In genomic region chr9:60373161-60373737, GRCm38 (mm10) we compare ENCODE assay signal across 15 mouse cellular contexts.
A peak's percentile ranks its signal among the peaks of the same experiment; 100 is the strongest.
DNase-seq lines count a peak whose midpoint lies in the region; ATAC-seq and TF ChIP-seq lines count a peak whose summit lies in the region.
"Had no signal": no experiment of that assay in that cellular context is flagged by ENCODE, and none has a peak within 500 bp of the region (broad histone marks: within the 10 kb centered on the region; RNA-seq: fewer than 3 reads in every experiment).

No protein-coding gene starts in this region.

- H3K9ac ChIP-seq in forebrain, postnatal 0 days, result no peak overlapping the region
- H3K9ac ChIP-seq in stomach, embryonic 16.5 days (ENCODE audit: low read length), result no peak overlapping the region
- H3K9ac ChIP-seq: liver, embryonic 13.5 days had no signal

- H3K27me3 ChIP-seq in forebrain, postnatal 0 days (ENCODE audit: insufficient read depth, low read length), result no peaks in the 10 kb centered on the region
- H3K27me3 ChIP-seq in forebrain, embryonic 10.5 days (ENCODE audit: poor library complexity, severe bottlenecking), result no peaks in the 10 kb centered on the region
- no peaks in the 10 kb centered on the region for H3K27me3 ChIP-seq in stomach, embryonic 16.5 days (ENCODE audit: control insufficient read depth, insufficient read depth, low read length)
- H3K27me3 ChIP-seq: liver, embryonic 13.5 days had no signal

- peak; percentile 69 for ATAC-seq in forebrain, postnatal 0 days
- ATAC-seq in stomach, embryonic 16.5 days (ENCODE audit: insufficient read depth, low FRiP score), result no peak

- TF ChIP-seq CTCF in forebrain, postnatal 0 days (IDR thresholded peaks at IDR 0.05; ENCODE audit: low read depth), result no peak
- TF ChIP-seq CTCF in layer of hippocampus, adult 2 months (conservative IDR thresholded peaks at IDR 0.05), result no peak

- no peaks in the 10 kb centered on the region for H3K9me3 ChIP-seq in forebrain, postnatal 0 days (ENCODE audit: low read length)
- H3K9me3 ChIP-seq in forebrain, embryonic 10.5 days, result no peaks in the 10 kb centered on the region
- no peaks in the 10 kb centered on the region for H3K9me3 ChIP-seq in stomach, embryonic 16.5 days (replicated peaks; ENCODE audit: control insufficient read depth, low read length)
- H3K9me3 ChIP-seq: liver, embryonic 13.5 days; midbrain, embryonic 10.5 days had no signal

- no peaks in the 10 kb centered on the region for H3K36me3 ChIP-seq in forebrain, postnatal 0 days (ENCODE audit: insufficient read depth)
- no peaks in the 10 kb centered on the region for H3K36me3 ChIP-seq in forebrain, embryonic 10.5 days (replicated peaks)
- no peaks in the 10 kb centered on the region for H3K36me3 ChIP-seq in stomach, embryonic 16.5 days (ENCODE audit: control insufficient read depth, insufficient read depth, low read length)
- H3K36me3 ChIP-seq: liver, embryonic 13.5 days; midbrain, embryonic 10.5 days had no signal

- H3K4me1 ChIP-seq in forebrain, postnatal 0 days (ENCODE audit: insufficient read depth), result no peaks in the 10 kb centered on the region
- H3K4me1 ChIP-seq in forebrain, embryonic 10.5 days, result peaks cover 6% of the 10 kb centered on the region; the same call in 1 of the 2 replicates
- H3K4me1 ChIP-seq in stomach, embryonic 16.5 days (ENCODE audit: control insufficient read depth, insufficient read depth, low read length), result no peaks in the 10 kb centered on the region
- H3K4me1 ChIP-seq: midbrain, embryonic 10.5 days had no signal

- no peak overlapping the region for H3K27ac ChIP-seq in forebrain, postnatal 0 days (ENCODE audit: low read depth, low read length)
- H3K27ac ChIP-seq in forebrain, embryonic 10.5 days, result no peak overlapping the region
- H3K27ac ChIP-seq in layer of hippocampus, adult 2 months, result no peak overlapping the region
- H3K27ac ChIP-seq in stomach, embryonic 16.5 days (ENCODE audit: low read length), result peak overlapping the region; percentile 8
- H3K27ac ChIP-seq: liver, embryonic 13.5 days; midbrain, embryonic 10.5 days had no signal

- peak; percentile 25 for DNase-seq in forebrain, postnatal 0 days
- DNase-seq in forebrain, embryonic 10.5 days (ENCODE audit: extremely low spot score, low spot score), result no peak
- peak; percentile 18 to 52 for DNase-seq in layer of hippocampus, adult 2 months (ENCODE audit: low spot score in 2 of 2)
- no peak for DNase-seq in layer of hippocampus, adult 9-10 months (ENCODE audit: low spot score)
- peak; percentile 33 to 36 for DNase-seq in right cerebral cortex, adult 2 months (ENCODE audit: low spot score in 2 of 2)
- no peak for DNase-seq in right cerebral cortex, postnatal 4 days
- no peak for DNase-seq in thymus, postnatal 36 days
- DNase-seq: adrenal gland, postnatal 10 days; B cell, adult 2 months; heart, adult 18-20 months; heart, postnatal 10 days; left cerebral cortex, postnatal 4 days; liver, embryonic 13.5 days had no signal

- no peak overlapping the region for H3K4me3 ChIP-seq in forebrain, postnatal 0 days (ENCODE audit: low read depth, low read length)
- H3K4me3 ChIP-seq in forebrain, embryonic 10.5 days, result no peak overlapping the region
- no peak overlapping the region for H3K4me3 ChIP-seq in layer of hippocampus, adult 2 months
- H3K4me3 ChIP-seq in stomach, embryonic 16.5 days (replicated peaks; ENCODE audit: low read length), result no peak overlapping the region
- H3K4me3 ChIP-seq: liver, embryonic 13.5 days; midbrain, embryonic 10.5 days had no signal

- H3K4me2 ChIP-seq in forebrain, postnatal 0 days (ENCODE audit: low read depth), result no peak overlapping the region
- H3K4me2 ChIP-seq in stomach, embryonic 16.5 days (ENCODE audit: low read depth, low read length), result no peak overlapping the region
- H3K4me2 ChIP-seq: liver, embryonic 13.5 days had no signal

- 53% methylated on average over 4 of the region's 4 CpGs for WGBS in forebrain, postnatal 0 days
- 80% methylated on average over 4 of the region's 4 CpGs for WGBS in forebrain, embryonic 10.5 days
- WGBS in stomach, embryonic 16.5 days, result 46% methylated on average over 4 of the region's 4 CpGs

Comparison
In these comparisons a context has a peak if more than half of its experiments do, and no peak if none do; other contexts are left out.
1. DNase-seq: peak in forebrain, postnatal 0 days (single experiment), layer of hippocampus, adult 2 months (2 of 2) and right cerebral cortex, adult 2 months (2 of 2); none in forebrain, embryonic 10.5 days (single experiment), layer of hippocampus, adult 9-10 months (single experiment), right cerebral cortex, postnatal 4 days (single experiment) and thymus, postnatal 36 days (0 of 2).